Mouse (Mus musculus): Measurements from ENCODE around the gene Psmd12. TPM values are rescaled to one million over a fixed set of nuclear protein-coding genes. Genes with fewer than 3 reads are reported as not detected.

The Psmd12 gene
- total and polyA plus RNA-seq, 3 experiments, result 139 to 437 (median 149) TPM

DNA sequence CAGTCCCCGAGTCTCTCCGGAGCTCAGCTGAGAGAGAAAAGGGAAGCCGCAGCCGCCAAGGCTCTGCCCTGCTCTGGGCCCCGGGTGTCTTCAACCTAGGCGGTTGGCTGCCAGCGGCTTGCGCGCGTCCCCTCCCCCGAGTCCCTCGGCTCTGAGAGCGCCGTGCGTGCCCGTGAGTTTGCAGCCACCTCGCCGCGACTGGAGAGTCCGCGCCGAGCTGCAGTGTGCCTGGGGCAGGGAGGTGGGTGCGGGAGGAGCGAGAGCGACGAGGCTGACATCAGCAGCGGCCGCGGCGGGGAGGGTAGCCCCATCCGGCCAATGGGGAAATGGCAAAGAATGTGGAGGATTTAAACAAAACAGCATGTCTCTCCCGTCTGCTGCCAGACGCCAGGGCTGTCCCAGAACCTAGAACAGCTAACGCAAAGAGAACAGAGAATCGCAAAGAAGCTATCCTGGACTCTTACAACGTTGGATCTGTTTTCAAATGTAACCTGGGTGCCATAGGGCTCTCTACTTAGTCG lies 8.7 kb upstream of the Psmd12 start, which contains the start of gene Pitpnc1 (continued):
- TF ChIP-seq RCOR1 (IDR thresholded peaks at IDR 0.05; ENCODE audit: low read depth, low read length) (no peak), KAT2A (conservative IDR thresholded peaks at IDR 0.05; ENCODE audit: low read depth, low read length) (peak; percentile 28; the same call in 1 of the 2 replicates), TBP (IDR thresholded peaks at IDR 0.05; ENCODE audit: low read depth, low read length) (peak; percentile 90)

- no peaks in the 10 kb centered on the region for H3K9me3 ChIP-seq (replicated peaks; ENCODE audit: insufficient read depth, low read length)
- peak overlapping the region; percentile 93 for H3K9ac ChIP-seq (ENCODE audit: control insufficient read depth, low read depth, low read length, poor library complexity, severe bottlenecking)
- H3K36me3 ChIP-seq (ENCODE audit: control insufficient read depth in 1 of 2, insufficient read depth in 2 of 2, low read length in 2 of 2), result peaks cover 0 to 22% of the 10 kb centered on the region in 2 experiments; a peak in 2 of 4 replicates
- H3K27ac ChIP-seq (ENCODE audit: control insufficient read depth, low read depth, low read length), result peak overlapping the region; percentile 99
- peaks cover 13 to 22% of the 10 kb centered on the region in 2 experiments for H3K4me1 ChIP-seq (ENCODE audit: control insufficient read depth in 1 of 2, insufficient read depth in 2 of 2, low read length in 2 of 2)
- peak overlapping the region; percentile 88 to 89 for H3K4me3 ChIP-seq (ENCODE audit: control insufficient read depth in 1 of 2, insufficient read depth in 1 of 2, low read depth in 2 of 2, low read length in 2 of 2)
- peaks cover 38% of the 10 kb centered on the region for H3K79me2 ChIP-seq (ENCODE audit: control insufficient read depth, insufficient read depth, low read length, poor library complexity)
- H3K27me3 ChIP-seq (ENCODE audit: control insufficient read depth in 1 of 2, insufficient read depth in 2 of 2, low read length in 2 of 2), result no peaks in the 10 kb centered on the region
- TF ChIP-seq MEF2A (IDR thresholded peaks at IDR 0.05; ENCODE audit: extremely low read depth, insufficient replicate concordance, low read depth, low read length, poor library complexity, severe bottlenecking), result no peak
- TF ChIP-seq HCFC1 (IDR thresholded peaks at IDR 0.05; ENCODE audit: low read depth, low read length), result no peak
- TF ChIP-seq UBTF (IDR thresholded peaks at IDR 0.05; ENCODE audit: borderline replicate concordance, insufficient read depth, low read depth, low read length), result no peak
- TF ChIP-seq E2F4 (IDR thresholded peaks at IDR 0.05; ENCODE audit: borderline replicate concordance, low read depth, low read length), result no peak
- TF ChIP-seq TAL1 (IDR thresholded peaks at IDR 0.05; ENCODE audit: low read length), result no peak
- TF ChIP-seq GABPA (IDR thresholded peaks at IDR 0.05; ENCODE audit: low read depth, low read length), result 0 out of 2 replicates have a peak, but pooled peaks have one; percentile 2
- no peak for TF ChIP-seq MAX (IDR thresholded peaks at IDR 0.05; ENCODE audit: low read length)
- peak; percentile 98 for TF ChIP-seq JUND (IDR thresholded peaks at IDR 0.05; ENCODE audit: low read depth, low read length)
- no peak for TF ChIP-seq MAFK (IDR thresholded peaks at IDR 0.05; ENCODE audit: borderline replicate concordance, low read depth, low read length)
- no peak for TF ChIP-seq USF1 (IDR thresholded peaks at IDR 0.05; ENCODE audit: low read depth, low read length)
- TF ChIP-seq ZNF384 (IDR thresholded peaks at IDR 0.05; ENCODE audit: low read depth, low read length), result peak; percentile 92
- no peak for DNase-seq (ENCODE audit: low read depth, low spot score)
Measured at GRCm38 (mm10) chr11:107471071-107471720, 8.1 kb upstream of the Psmd12 start.

- H3K36me3 ChIP-seq (ENCODE audit: control insufficient read depth in 1 of 2, insufficient read depth in 2 of 2, low read length in 2 of 2), result peaks cover 0 to 11% of the 10 kb centered on the region in 2 experiments; a peak in 2 of 4 replicates
- peak overlapping the region; percentile 50 for H3K27ac ChIP-seq (ENCODE audit: control insufficient read depth, low read depth, low read length)
- H3K27me3 ChIP-seq (ENCODE audit: control insufficient read depth in 1 of 2, insufficient read depth in 2 of 2, low read length in 2 of 2), result no peaks in the 10 kb centered on the region
- H3K4me3 ChIP-seq (ENCODE audit: control insufficient read depth in 1 of 2, insufficient read depth in 1 of 2, low read depth in 2 of 2, low read length in 2 of 2), result peak overlapping the region; percentile 16 to 89; a peak in 3 of 4 replicates
- H3K4me1 ChIP-seq (ENCODE audit: control insufficient read depth in 1 of 2, insufficient read depth in 2 of 2, low read length in 2 of 2), result peaks cover 2 to 11% of the 10 kb centered on the region in 2 experiments
- peak; percentile 57 for DNase-seq (ENCODE audit: low read depth, low spot score)
- peaks cover 28% of the 10 kb centered on the region for H3K79me2 ChIP-seq (ENCODE audit: control insufficient read depth, insufficient read depth, low read length, poor library complexity)
- H3K9ac ChIP-seq (ENCODE audit: control insufficient read depth, low read depth, low read length, poor library complexity, severe bottlenecking), result peak overlapping the region; percentile 93
- no peaks in the 10 kb centered on the region for H3K9me3 ChIP-seq (replicated peaks; ENCODE audit: insufficient read depth, low read length)
- TF ChIP-seq RCOR1 (IDR thresholded peaks at IDR 0.05; ENCODE audit: low read depth, low read length) (no peak), ZNF384 (IDR thresholded peaks at IDR 0.05; ENCODE audit: low read depth, low read length) (no peak; the same call in none of the 2 replicates), TCF12 (IDR thresholded peaks at IDR 0.05; ENCODE audit: low read depth, low read length) (no peak), SIN3A (IDR thresholded peaks at IDR 0.05; ENCODE audit: low read length) (peak; percentile 60), CHD1 (IDR thresholded peaks at IDR 0.05; ENCODE audit: low read depth, low read length) (no peak; the same call in 1 of the 2 replicates), MAX (IDR thresholded peaks at IDR 0.05; ENCODE audit: low read length) (peak; percentile 64), ETS1 (IDR thresholded peaks at IDR 0.05; ENCODE audit: low read depth, low read length) (peak; percentile 40; the same call in 1 of the 2 replicates), ZC3H11A (IDR thresholded peaks at IDR 0.05; ENCODE audit: low read depth, low read length) (no peak), KAT2A (conservative IDR thresholded peaks at IDR 0.05; ENCODE audit: low read depth, low read length) (no peak), CHD2 (IDR thresholded peaks at IDR 0.05; ENCODE audit: low read length) (no peak), RAD21 (IDR thresholded peaks at IDR 0.05; ENCODE audit: low read depth, low read length) (no peak), NELFE (IDR thresholded peaks at IDR 0.05; ENCODE audit: low read depth, low read length) (no peak; the same call in 1 of the 2 replicates), POLR2A (IDR thresholded peaks at IDR 0.05; ENCODE audit: control insufficient read depth in 1 of 2, insufficient read depth in 1 of 2, low read depth in 1 of 2, low read length in 2 of 2, poor library complexity in 1 of 2) (no peak), ZMIZ1 (IDR thresholded peaks at IDR 0.05; ENCODE audit: low read depth, low read length) (no peak), JUND (IDR thresholded peaks at IDR 0.05; ENCODE audit: low read depth, low read length) (no peak), USF1 (IDR thresholded peaks at IDR 0.05; ENCODE audit: low read depth, low read length) (no peak), MYC (IDR thresholded peaks at IDR 0.05; ENCODE audit: low read depth, low read length) (peak; percentile 82; the same call in 1 of the 2 replicates), MYB (IDR thresholded peaks at IDR 0.05; ENCODE audit: low read depth, low read length) (no peak), NRF1 (IDR thresholded peaks at IDR 0.05; ENCODE audit: insufficient read depth, low read depth, low read length, poor library complexity, severe bottlenecking) (no peak)
Measured at GRCm38 (mm10) chr11:107472304-107472703, 7.0 kb upstream of the Psmd12 start.
